Mouse (Mus musculus) embryonic facial prominence, embryonic 10.5 days (tissue): Measurements from ENCODE around the gene Zfp746. TPM values are rescaled to one million over a fixed set of nuclear protein-coding genes. Genes with fewer than 3 reads are reported as not detected.
"Not testable (repeated sequence)": the region's sequence is repeated elsewhere in the genome, so short reads cannot be mapped to it uniquely, and the experiment has no call there.

Experiments
- DNase-seq: peaks from one replicate; pipeline ENCODE4 v3.0.0-alpha.2; 2017; ENCODE audit warnings: low spot score
- H3K27ac ChIP-seq: fragments of 300-500 bp; sonication (generic); replicated peaks from 2 replicates; pipeline ENCODE4 v1.5.1; 2016; ENCODE audit warnings: mild to moderate bottlenecking
- H3K27me3 ChIP-seq: fragments of 300-500 bp; sonication (generic); replicated peaks from 2 replicates; pipeline ENCODE4 v1.6.1; 2016; ENCODE audit warnings: low read depth, mild to moderate bottlenecking; ENCODE audit not compliant: poor library complexity, severe bottlenecking
- H3K36me3 ChIP-seq: fragments of 300-500 bp; sonication (generic); replicated peaks from 2 replicates; pipeline ENCODE4 v1.6.1; 2016; ENCODE audit warnings: mild to moderate bottlenecking, moderate library complexity
- H3K4me1 ChIP-seq: fragments of 300-500 bp; sonication (generic); 2 replicates; pipeline ENCODE4 v1.6.1; 2016
- H3K4me3 ChIP-seq: fragments of 300-500 bp; sonication (generic); 2 replicates; pipeline ENCODE4 v1.5.1; 2016; ENCODE audit warnings: mild to moderate bottlenecking, moderate library complexity
- H3K9me3 ChIP-seq: fragments of 300-500 bp; sonication (generic); 2 replicates; pipeline ENCODE4 v1.6.1; 2016; ENCODE audit warnings: mild to moderate bottlenecking
- WGBS: fragments of 180-500 bp; shearing (Covaris S2); methylation state at CpG from one replicate; pipeline ENCODE4 v1.1.7; 2016; 5-methylcytosine and 5-hydroxymethylcytosine counted together
- polyA plus RNA-seq: library from polyadenylated mRNA; unstranded; fragments of >200 nt; fragmentation: Nextera tagmentation; extraction: Ambion mirVana; gene quantifications from 2 replicates; pipeline ENCODE4 v1.2.1, GENCODE M21; 2016

The Zfp746 gene
- polyA plus RNA-seq: 21.6 and 23.6 TPM in 2 replicates

- Histone ChIP-seq H3K27ac (peak within 1 kb of the TSS; percentile 97), H3K36me3 (peaks cover 33% of the 10 kb centered on the region), H3K4me1 (peaks cover 10% of the 10 kb centered on the region), H3K9me3 (no peaks in the 10 kb centered on the region), H3K4me3 (peak within 1 kb of the TSS; percentile 91), H3K27me3 (no peaks in the 10 kb centered on the region)
- peak; percentile 94 for DNase-seq
- 1% methylated on average over 53 of the region's 53 CpGs for WGBS
These were observed at the start of gene Zfp746 for GRCm38 (mm10) chr6:48086471-48086878. Gene Zfp746 (minus strand): TSS chr6:48086593.

GRCm38 (mm10) chr6:48121092-48121491 is 34.7 kb upstream of the Zfp746 start:
- H3K36me3 ChIP-seq, H3K4me3 ChIP-seq, H3K4me1 ChIP-seq, H3K27me3 ChIP-seq, H3K9me3 ChIP-seq, H3K27ac ChIP-seq: not testable (repeated sequence)
- WGBS: 83% methylated on average over 4 of the region's 4 CpGs
- peak; percentile 40 for DNase-seq

DNA sequence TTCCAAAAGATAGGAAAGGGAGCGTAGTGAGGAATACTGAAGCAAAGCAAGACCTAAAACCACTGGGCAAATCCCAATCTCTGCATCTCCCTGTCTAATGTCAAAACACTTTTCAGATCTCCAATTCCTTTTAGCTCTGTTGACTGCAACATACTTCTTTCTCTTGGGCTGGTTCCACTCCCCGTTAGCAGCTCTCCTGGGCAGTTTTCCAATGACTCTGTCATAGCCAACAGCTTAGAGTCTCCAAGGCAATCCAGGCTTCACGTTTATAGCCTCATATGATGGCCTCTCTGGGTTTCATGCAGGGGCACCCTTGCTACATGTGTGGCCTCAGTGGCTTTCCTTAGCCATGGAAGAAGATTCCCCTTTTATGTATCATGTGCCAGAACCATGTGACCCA is 29.6 kb upstream of the Zfp746 start:
- H3K27me3 ChIP-seq: no peaks in the 10 kb centered on the region
- no peaks in the 10 kb centered on the region for H3K4me1 ChIP-seq
- H3K36me3 ChIP-seq: no peaks in the 10 kb centered on the region
- 77% methylated on average over 3 of the region's 3 CpGs for WGBS
- no peak overlapping the region for H3K4me3 ChIP-seq
- no peaks in the 10 kb centered on the region for H3K9me3 ChIP-seq
- DNase-seq: no peak
- H3K27ac ChIP-seq: no peak overlapping the region

- Histone ChIP-seq H3K36me3 (peaks cover 27% of the 10 kb centered on the region), H3K27ac (no peak overlapping the region), H3K9me3 (no peaks in the 10 kb centered on the region), H3K27me3 (no peaks in the 10 kb centered on the region), H3K4me3 (peak overlapping the region; percentile 91), H3K4me1 (peaks cover 10% of the 10 kb centered on the region)
- DNase-seq: no peak
- WGBS: 39% methylated on average over 14 of the region's 14 CpGs
These were observed 743 bp upstream of the Zfp746 start for GRCm38 (mm10) chr6:48086957-48087715.

DNA sequence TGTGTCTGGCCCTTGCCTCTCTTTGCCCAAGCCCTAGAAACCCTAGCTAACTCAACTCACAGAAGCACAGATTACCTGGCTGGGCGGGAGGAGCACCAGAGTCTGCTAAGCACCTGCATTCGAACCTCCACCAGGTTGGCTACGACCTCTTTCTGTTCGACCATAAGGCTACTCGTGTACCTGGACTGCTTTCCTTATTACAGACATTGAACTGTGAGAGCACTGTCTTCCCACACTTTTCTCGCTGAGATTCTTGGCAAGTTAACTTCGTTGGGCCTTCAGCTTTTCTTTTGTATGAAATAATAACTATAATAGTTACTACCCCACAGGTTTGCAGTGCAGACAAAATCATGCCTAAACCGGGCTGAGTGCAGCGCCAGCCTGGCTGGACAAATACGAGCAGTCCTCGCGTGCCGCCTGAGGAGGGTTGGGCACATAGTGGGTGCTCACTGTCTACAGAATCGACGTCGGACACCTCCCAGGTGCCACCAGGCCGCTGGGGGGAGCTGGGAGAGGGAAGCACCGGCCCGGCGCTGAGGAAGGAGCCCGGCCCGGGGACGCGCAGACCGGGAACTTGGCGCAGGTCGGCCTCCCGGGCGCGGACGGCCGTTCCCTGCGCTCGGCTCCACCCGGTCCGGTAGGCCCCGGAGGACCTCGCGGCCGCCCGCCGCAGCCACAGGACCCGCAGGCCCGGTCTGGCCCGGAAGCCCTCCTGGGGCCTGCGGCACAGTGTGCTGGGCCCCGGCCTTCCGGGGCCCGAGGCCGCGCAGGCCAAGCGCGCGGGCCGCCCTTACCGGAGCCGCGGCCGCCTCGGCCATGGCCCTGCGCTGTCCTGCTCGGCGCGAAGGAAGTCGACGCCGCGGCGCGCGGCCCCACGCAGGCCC is 630 bp downstream of the Zfp746 start:
- H3K27ac ChIP-seq: peak overlapping the region; percentile 97
- peak overlapping the region; percentile 91 for H3K4me3 ChIP-seq
- H3K4me1 ChIP-seq: peaks cover 10% of the 10 kb centered on the region
- H3K9me3 ChIP-seq: no peaks in the 10 kb centered on the region
- no peaks in the 10 kb centered on the region for H3K27me3 ChIP-seq
- WGBS: 6% methylated on average over 72 of the region's 72 CpGs
- H3K36me3 ChIP-seq: peaks cover 40% of the 10 kb centered on the region
- DNase-seq: peak; percentile 77

GRCm38 (mm10) chr6:48083733-48084191 is 2.6 kb downstream of the Zfp746 start:
- H3K4me1 ChIP-seq: peaks cover 10% of the 10 kb centered on the region
- no peaks in the 10 kb centered on the region for H3K9me3 ChIP-seq
- 94% methylated on average over 6 of the region's 6 CpGs for WGBS
- DNase-seq: no peak
- no peak overlapping the region for H3K4me3 ChIP-seq
- peaks cover 60% of the 10 kb centered on the region for H3K36me3 ChIP-seq
- H3K27me3 ChIP-seq: no peaks in the 10 kb centered on the region
- no peak overlapping the region for H3K27ac ChIP-seq

DNA sequence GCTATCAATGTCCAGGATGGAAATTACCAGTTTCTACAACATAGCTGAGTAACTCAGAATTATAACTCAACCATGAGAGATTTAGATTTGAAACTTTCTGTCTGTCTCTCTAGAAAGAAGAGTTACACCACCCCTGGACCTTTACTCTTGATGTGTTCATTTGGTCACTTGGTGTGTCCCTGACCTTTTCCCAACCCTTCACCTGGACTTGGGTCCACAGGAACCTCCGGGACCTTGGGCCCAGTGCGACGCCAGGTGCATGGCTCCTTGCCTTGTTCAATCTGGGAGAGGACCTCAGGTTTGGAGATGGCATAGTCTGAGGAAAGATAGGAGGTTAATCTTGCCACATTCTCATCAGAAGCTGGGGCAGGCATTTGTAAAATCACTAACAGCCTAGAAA is 4.4 kb downstream of the Zfp746 start:
- Histone ChIP-seq H3K4me3 (no peak overlapping the region), H3K36me3 (peaks cover 78% of the 10 kb centered on the region), H3K9me3 (no peaks in the 10 kb centered on the region), H3K27ac (no peak overlapping the region), H3K27me3 (no peaks in the 10 kb centered on the region), H3K4me1 (peaks cover 10% of the 10 kb centered on the region)
- no peak for DNase-seq
- 95% methylated on average over 3 of the region's 3 CpGs for WGBS

DNA sequence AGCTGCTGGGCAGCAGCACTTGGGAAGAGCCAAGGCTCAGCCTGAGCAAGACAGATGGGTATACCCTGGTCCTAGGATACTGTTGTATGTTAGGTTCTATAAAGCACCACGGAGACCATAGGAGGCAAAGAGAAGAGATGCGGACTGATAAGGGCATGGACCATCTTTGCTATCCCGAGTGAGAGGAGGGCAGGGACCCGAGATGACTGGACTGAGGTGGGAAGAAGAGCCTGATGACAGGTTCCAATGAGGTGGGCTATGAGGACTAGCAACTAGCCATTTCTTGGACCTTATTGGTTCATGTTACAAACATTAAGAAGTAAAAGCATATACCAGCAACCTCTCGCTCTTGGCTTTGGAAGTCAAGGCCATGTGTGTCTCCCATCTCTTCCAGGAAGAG is 5.4 kb downstream of the Zfp746 start:
- Histone ChIP-seq H3K4me3 (no peak overlapping the region), H3K9me3 (no peaks in the 10 kb centered on the region), H3K27me3 (no peaks in the 10 kb centered on the region), H3K36me3 (peaks cover 88% of the 10 kb centered on the region), H3K27ac (no peak overlapping the region), H3K4me1 (peaks cover 10% of the 10 kb centered on the region)
- 91% methylated on average over 5 of the region's 5 CpGs for WGBS
- DNase-seq: no peak

DNA sequence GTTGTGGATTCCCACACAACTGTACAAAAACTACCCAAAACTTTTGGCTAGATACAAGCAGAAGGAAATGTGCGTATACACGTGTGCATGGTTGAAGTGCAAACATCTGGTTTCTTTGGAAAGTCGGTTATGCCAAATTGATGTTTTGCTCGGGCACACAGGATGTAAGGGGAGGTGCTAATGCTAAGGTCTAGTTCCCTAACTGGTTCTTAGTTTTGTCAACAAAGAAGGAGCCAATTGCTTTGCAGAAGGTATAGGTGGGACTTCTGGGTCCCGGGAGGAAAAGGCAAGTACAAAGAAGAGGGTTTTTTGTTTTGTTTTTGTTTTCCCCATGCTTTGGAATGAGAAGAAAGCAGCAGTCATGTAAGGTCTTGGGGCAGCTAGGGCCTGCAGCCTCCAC is 13.1 kb downstream of the Zfp746 start:
- Histone ChIP-seq H3K27ac (no peak overlapping the region; the same call in 1 of the 2 replicates), H3K4me3 (no peak overlapping the region), H3K9me3 (no peaks in the 10 kb centered on the region), H3K27me3 (no peaks in the 10 kb centered on the region), H3K36me3 (peaks cover 91% of the 10 kb centered on the region), H3K4me1 (no peaks in the 10 kb centered on the region)
- 80% methylated on average over 5 of the region's 5 CpGs for WGBS
- no peak for DNase-seq

GRCm38 (mm10) chr6:48067492-48067891 is 18.9 kb downstream of the Zfp746 start:
- Histone ChIP-seq H3K4me1 (no peaks in the 10 kb centered on the region), H3K27me3 (no peaks in the 10 kb centered on the region), H3K36me3 (peaks cover 91% of the 10 kb centered on the region), H3K27ac (no peak overlapping the region), H3K4me3 (no peak overlapping the region), H3K9me3 (no peaks in the 10 kb centered on the region)
- DNase-seq: no peak
- WGBS: 93% methylated on average over 3 of the region's 3 CpGs

DNA sequence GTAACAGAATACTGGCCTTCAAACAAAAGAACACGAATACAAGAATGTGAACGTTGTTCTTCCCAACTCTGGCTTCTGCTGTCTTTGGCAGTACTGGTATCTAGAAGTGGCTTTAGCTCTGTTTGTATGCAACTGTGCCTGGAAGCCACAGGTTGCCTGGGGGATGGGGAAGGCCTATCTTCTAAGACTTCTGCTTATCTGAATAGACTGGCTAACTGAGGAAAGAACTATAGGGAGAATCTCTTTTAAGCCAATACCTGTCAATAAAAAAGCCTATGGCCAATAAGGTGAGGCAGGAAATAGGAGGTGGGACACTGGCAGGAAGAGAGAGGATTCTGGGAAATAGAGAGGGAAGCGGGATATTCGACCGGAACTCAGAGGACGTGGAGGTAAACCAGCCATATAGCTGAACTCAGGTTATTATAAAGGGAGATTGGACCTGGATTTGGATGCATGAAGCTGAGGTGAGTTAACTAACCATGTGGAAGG is 20.8 kb downstream of the Zfp746 start:
- Histone ChIP-seq H3K27me3 (no peaks in the 10 kb centered on the region), H3K4me1 (no peaks in the 10 kb centered on the region), H3K9me3 (no peaks in the 10 kb centered on the region), H3K27ac (no peak overlapping the region), H3K36me3 (peaks cover 96% of the 10 kb centered on the region), H3K4me3 (no peak overlapping the region)
- no peak for DNase-seq
- WGBS: 94% methylated on average over 6 of the region's 6 CpGs

DNA sequence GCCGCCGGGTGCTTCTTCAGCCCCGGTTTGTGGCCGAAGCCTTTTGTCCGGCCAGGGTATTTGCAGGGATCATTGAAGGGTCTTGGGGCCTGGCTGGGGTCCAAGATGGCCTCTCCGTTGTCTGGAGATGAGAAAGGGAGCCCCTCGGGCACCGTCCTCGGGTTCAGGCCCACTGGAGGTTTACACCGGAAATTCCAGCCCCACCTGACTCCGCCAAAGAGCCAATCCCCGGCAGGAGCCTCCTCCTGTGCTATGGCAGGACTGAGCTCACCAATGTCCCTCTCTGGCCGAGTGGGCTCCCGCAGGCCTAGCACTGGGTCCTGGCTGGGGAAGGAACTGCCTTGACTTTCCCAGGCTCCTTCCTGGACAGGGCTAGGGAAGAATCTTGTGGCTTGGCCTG is 21.9 kb downstream of the Zfp746 start:
- H3K4me3 ChIP-seq: no peak overlapping the region
- DNase-seq: no peak
- WGBS: 91% methylated on average over 14 of the region's 14 CpGs
- H3K27ac ChIP-seq: no peak overlapping the region
- H3K27me3 ChIP-seq: no peaks in the 10 kb centered on the region
- H3K4me1 ChIP-seq: no peaks in the 10 kb centered on the region
- peaks cover 85% of the 10 kb centered on the region for H3K36me3 ChIP-seq
- H3K9me3 ChIP-seq: no peaks in the 10 kb centered on the region
